Mouse (Mus musculus): ENCODE measurements around the gene Fem1b. TPM values are rescaled to one million over a fixed set of nuclear protein-coding genes. Genes with fewer than 3 reads are reported as not detected.
"Not testable (repeated sequence)": the region's sequence is repeated elsewhere in the genome, so short reads cannot be mapped to it uniquely, and the experiment has no call there.

The Fem1b gene
- polyA plus RNA-seq, 1 experiment from 2014 or later, result 17.1 TPM

DNA sequence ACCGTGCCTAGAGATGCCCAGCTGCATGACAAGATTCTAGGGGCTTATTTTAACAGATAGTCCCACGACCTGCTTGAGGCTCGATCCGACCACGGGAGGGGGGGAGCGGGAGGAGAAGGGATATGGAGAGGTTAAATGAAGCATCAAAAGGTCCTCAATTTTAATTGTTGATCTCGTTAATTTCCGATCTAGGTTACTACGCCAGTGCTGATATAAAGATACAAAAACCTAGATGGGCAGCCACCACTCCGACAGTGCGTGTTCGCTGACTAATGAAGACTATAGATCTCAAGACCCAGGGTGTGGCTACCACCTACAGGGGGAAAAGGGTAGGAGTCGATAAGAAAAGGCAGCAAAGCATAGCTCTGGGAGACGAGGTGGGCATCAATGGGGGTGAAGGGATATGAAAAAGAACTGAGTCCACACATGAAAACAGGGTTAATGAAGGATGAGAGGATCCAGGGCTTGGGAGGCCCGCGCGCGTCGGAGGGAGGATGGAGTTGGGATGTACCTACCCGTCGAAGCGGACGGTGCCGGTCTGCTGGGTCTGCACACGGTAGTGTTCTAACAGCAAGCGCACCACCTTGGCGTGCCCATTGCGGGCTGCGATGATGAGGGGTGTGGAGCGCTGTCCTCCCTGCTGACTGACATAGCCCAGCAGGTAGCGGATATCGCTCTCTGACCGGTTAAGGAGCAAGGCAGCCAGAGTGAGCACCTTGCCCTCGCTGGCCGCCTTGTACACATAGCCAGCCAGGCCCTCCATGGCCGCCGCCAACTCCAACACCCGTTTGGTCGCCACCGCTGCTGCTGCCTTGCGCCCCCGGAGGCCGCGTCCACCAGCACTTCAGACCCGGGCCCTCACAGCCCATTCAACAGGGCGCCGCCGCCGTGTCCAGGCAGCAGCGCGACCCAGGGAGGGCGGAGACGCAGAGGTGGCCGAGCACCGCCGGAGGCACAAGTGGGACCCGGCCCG is 905 bp downstream of the Fem1b start:
- Histone ChIP-seq H3K4me1 (peaks cover 24% of the 10 kb centered on the region), H3K27ac (peak overlapping the region; percentile 97), H3K4me2 (peak overlapping the region; percentile 87), H3K36me3 (no peaks in the 10 kb centered on the region), H3K27me3 (replicated peaks) (no peaks in the 10 kb centered on the region), H3K4me3 (replicated peaks) (peak overlapping the region; percentile 94), H3K9me3 (no peaks in the 10 kb centered on the region), H3K9ac (peak overlapping the region; percentile 95)
- WGBS, result under 1% methylated on average over 58 of the region's 58 CpGs
- ATAC-seq (ENCODE audit: insufficient read depth, low FRiP score, low read depth), result peak; percentile 48

- H3K27me3 ChIP-seq (replicated peaks), result no peaks in the 10 kb centered on the region
- peaks cover 24% of the 10 kb centered on the region for H3K4me1 ChIP-seq
- H3K27ac ChIP-seq, result no peak overlapping the region
- no peak for ATAC-seq (ENCODE audit: insufficient read depth, low FRiP score, low read depth)
- peak overlapping the region; percentile 94 for H3K4me3 ChIP-seq (replicated peaks)
- no peaks in the 10 kb centered on the region for H3K9me3 ChIP-seq
- WGBS, result 15% methylated on average over 8 of the region's 8 CpGs
- H3K36me3 ChIP-seq, result no peaks in the 10 kb centered on the region
- peak overlapping the region; percentile 87 for H3K4me2 ChIP-seq
- H3K9ac ChIP-seq, result peak overlapping the region; percentile 95; the same call in 1 of the 2 replicates
Observed at GRCm38 (mm10) chr9:62810095-62810494, 1.6 kb downstream of the Fem1b start.

GRCm38 (mm10) chr9:62799218-62799617 is 12.5 kb downstream of the Fem1b start:
- 81% methylated on average over 2 of the region's 2 CpGs for WGBS
- not testable (repeated sequence) for H3K4me2 ChIP-seq; H3K27ac ChIP-seq; H3K9ac ChIP-seq; H3K4me1 ChIP-seq; H3K27me3 ChIP-seq (replicated peaks); H3K4me3 ChIP-seq (replicated peaks); ATAC-seq (ENCODE audit: insufficient read depth, low FRiP score, low read depth); H3K9me3 ChIP-seq
- H3K36me3 ChIP-seq, result peaks cover 19% of the 10 kb centered on the region; the same call in 1 of the 2 replicates

DNA sequence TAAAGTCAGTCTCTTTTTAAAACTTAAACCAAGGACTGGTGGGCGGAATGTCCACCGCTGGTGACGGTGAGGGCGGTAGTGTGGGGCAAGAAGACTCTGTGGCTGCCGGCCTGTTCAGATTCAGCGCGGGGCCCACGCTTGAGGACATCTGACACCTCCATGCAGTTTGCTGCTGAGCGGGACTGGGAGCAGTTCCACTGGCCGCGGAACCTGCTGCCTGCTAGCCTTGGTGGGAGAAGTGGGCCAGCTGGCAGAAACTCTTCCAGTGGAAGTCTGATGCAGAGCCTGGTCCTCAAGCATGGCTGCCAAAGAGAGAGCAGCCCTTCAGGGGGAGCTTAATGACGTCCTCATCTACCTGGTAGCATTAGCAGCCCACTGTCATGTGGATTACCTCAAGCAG is 21.9 kb downstream of the Fem1b start:
- no peak overlapping the region for H3K4me2 ChIP-seq
- no peak overlapping the region for H3K4me3 ChIP-seq (replicated peaks)
- no peaks in the 10 kb centered on the region for H3K27me3 ChIP-seq (replicated peaks)
- no peak overlapping the region for H3K27ac ChIP-seq
- no peaks in the 10 kb centered on the region for H3K4me1 ChIP-seq
- H3K9me3 ChIP-seq, result no peaks in the 10 kb centered on the region
- H3K9ac ChIP-seq, result no peak overlapping the region
- WGBS, result 90% methylated on average over 12 of the region's 12 CpGs
- no peak for ATAC-seq (ENCODE audit: insufficient read depth, low FRiP score, low read depth)
- H3K36me3 ChIP-seq, result 0 out of 2 replicates have a peak, but pooled peaks cover 5% of the 10 kb centered on the region

- no peak for ATAC-seq (ENCODE audit: insufficient read depth, low FRiP score, low read depth)
- H3K36me3 ChIP-seq, result no peaks in the 10 kb centered on the region
- 77% methylated on average over 5 of the region's 5 CpGs for WGBS
Observed at GRCm38 (mm10) chr9:62786721-62787120, 25.0 kb downstream of the Fem1b start.

GRCm38 (mm10) chr9:62784233-62784632 is 27.5 kb downstream of the Fem1b start:
- Histone ChIP-seq H3K27ac (no peak overlapping the region), H3K36me3 (no peaks in the 10 kb centered on the region), H3K27me3 (replicated peaks) (no peaks in the 10 kb centered on the region), H3K4me2 (no peak overlapping the region), H3K4me1 (no peaks in the 10 kb centered on the region), H3K9ac (no peak overlapping the region), H3K9me3 (no peaks in the 10 kb centered on the region), H3K4me3 (replicated peaks) (no peak overlapping the region)
- ATAC-seq (ENCODE audit: insufficient read depth, low FRiP score, low read depth), result no peak
- 78% methylated on average over 2 of the region's 2 CpGs for WGBS

More at GRCm38 (mm10) chr9:62786721-62787120, 25.0 kb downstream of the Fem1b start:
- H3K9ac ChIP-seq, result no peak overlapping the region
- no peak overlapping the region for H3K27ac ChIP-seq
- H3K9me3 ChIP-seq, result no peaks in the 10 kb centered on the region
- no peaks in the 10 kb centered on the region for H3K4me1 ChIP-seq
- no peak overlapping the region for H3K4me2 ChIP-seq
- no peak overlapping the region for H3K4me3 ChIP-seq (replicated peaks)
- no peaks in the 10 kb centered on the region for H3K27me3 ChIP-seq (replicated peaks)

GRCm38 (mm10) chr9:62782976-62783781 is 28.6 kb downstream of the Fem1b start:
- no peak overlapping the region for H3K9ac ChIP-seq
- no peak overlapping the region for H3K27ac ChIP-seq
- 50% methylated on average over 14 of the region's 16 CpGs for WGBS
- no peaks in the 10 kb centered on the region for H3K4me1 ChIP-seq
- peak; percentile 27; the same call in 1 of the 2 replicates for ATAC-seq (ENCODE audit: insufficient read depth, low FRiP score, low read depth)
- no peaks in the 10 kb centered on the region for H3K27me3 ChIP-seq (replicated peaks)
- no peaks in the 10 kb centered on the region for H3K9me3 ChIP-seq
- H3K4me2 ChIP-seq, result no peak overlapping the region
- no peak overlapping the region for H3K4me3 ChIP-seq (replicated peaks)
- H3K36me3 ChIP-seq, result no peaks in the 10 kb centered on the region

DNA sequence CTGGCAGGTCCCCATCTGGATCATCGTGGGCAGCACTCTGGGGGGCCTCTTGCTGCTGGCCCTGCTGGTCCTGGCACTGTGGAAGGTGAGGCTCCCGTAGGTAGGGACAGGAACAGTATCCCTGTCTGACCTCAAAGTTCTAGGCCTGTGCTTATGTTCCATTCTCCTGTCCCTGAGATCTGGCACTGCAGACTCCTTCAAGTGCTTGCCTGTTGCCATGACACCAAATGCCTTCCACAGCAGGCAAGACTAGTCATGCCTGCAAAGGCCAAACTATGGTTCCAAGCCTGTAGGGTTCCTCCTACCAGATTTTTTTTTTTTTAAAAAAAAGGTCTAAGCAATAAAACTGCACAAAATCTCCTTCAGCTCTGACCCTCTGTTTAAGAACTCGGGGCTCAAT is 29.8 kb downstream of the Fem1b start:
- no peaks in the 10 kb centered on the region for H3K27me3 ChIP-seq (replicated peaks)
- 0 out of 2 replicates have a peak, but pooled peaks cover 3% of the 10 kb centered on the region for H3K4me1 ChIP-seq
- 66% methylated on average over 3 of the region's 3 CpGs for WGBS
- no peak overlapping the region for H3K4me2 ChIP-seq
- ATAC-seq (ENCODE audit: insufficient read depth, low FRiP score, low read depth), result no peak
- no peaks in the 10 kb centered on the region for H3K36me3 ChIP-seq
- H3K4me3 ChIP-seq (replicated peaks), result no peak overlapping the region
- H3K9me3 ChIP-seq, result no peaks in the 10 kb centered on the region
- no peak overlapping the region for H3K27ac ChIP-seq
- H3K9ac ChIP-seq, result no peak overlapping the region

DNA sequence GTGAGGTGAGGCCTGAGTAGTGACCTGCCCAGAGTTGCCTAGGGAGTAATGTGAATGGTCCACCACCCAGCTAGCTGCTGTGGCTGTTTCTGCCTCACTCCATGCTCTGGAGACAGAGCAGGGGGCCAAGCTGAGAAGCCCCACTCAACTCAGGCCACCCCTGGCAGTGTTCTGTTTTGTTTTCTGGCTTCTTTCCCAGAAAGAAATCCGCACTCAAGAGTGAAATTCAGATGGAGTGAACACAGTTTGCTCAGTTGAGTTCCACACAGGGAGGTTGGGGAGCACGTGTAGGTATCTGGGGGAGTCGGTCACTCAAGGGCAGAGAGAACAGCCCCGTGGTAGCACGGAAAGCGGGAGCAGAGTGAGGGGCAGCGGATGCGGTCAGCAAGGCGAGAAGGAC is 33.0 kb downstream of the Fem1b start:
- Histone ChIP-seq H3K4me2 (no peak overlapping the region), H3K27ac (0 out of 2 replicates have a peak overlapping the region, but pooled peaks have one; percentile 23), H3K4me1 (0 out of 2 replicates have a peak, but pooled peaks cover 3% of the 10 kb centered on the region), H3K9me3 (no peaks in the 10 kb centered on the region), H3K36me3 (no peaks in the 10 kb centered on the region), H3K9ac (no peak overlapping the region), H3K27me3 (replicated peaks) (no peaks in the 10 kb centered on the region), H3K4me3 (replicated peaks) (no peak overlapping the region)
- ATAC-seq (ENCODE audit: insufficient read depth, low FRiP score, low read depth), result no peak
- 73% methylated on average over 9 of the region's 9 CpGs for WGBS

DNA sequence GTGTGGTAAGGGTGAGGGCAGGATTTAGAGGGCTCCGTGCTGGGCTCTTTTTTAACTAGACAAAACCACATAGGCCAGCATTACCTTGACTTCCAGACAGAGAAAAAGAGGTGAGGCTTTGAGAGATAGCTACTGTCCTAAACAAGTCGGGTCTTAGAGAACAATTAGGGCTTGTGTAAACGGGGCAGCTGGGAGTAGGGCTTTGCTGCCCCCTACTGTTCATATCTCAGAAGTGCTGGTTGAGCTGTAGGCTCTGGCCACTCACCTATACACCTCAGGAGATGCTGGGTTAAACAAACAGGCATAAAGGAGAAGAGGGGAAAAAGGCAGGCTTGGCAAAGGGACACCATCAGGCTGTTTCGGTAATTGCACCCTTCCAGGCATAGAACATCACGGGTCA is 34.3 kb downstream of the Fem1b start:
- peak; percentile 55; the same call in 1 of the 2 replicates for ATAC-seq (ENCODE audit: insufficient read depth, low FRiP score, low read depth)
- Histone ChIP-seq H3K9ac (no peak overlapping the region), H3K9me3 (no peaks in the 10 kb centered on the region), H3K27me3 (replicated peaks) (no peaks in the 10 kb centered on the region), H3K4me3 (replicated peaks) (no peak overlapping the region), H3K36me3 (no peaks in the 10 kb centered on the region), H3K27ac (no peak overlapping the region), H3K4me2 (no peak overlapping the region), H3K4me1 (0 out of 2 replicates have a peak, but pooled peaks cover 3% of the 10 kb centered on the region)
- 4% methylated on average over 5 of the region's 5 CpGs for WGBS

DNA sequence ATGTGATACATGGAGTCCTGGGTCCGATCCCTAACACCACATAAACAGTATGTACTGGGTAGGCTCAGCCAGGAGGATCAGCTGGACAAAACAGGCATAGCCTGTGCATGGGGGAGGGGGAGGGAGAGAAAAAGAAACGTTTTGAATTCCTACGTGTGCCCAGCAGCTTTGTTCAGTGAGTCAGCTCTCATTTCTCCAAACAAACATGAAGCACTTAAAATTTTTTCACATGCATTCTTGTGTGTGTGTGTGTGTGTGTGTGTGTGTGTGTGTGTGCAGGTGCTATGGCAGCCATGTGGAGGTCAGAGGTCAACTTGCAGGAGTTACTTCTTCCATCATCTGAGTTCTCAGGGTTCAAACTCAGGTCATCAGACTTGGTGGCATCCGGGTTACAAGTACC is 36.3 kb downstream of the Fem1b start:
- Histone ChIP-seq H3K27me3 (replicated peaks) (no peaks in the 10 kb centered on the region), H3K4me3 (replicated peaks) (no peak overlapping the region), H3K9ac (no peak overlapping the region), H3K36me3 (no peaks in the 10 kb centered on the region), H3K27ac (no peak overlapping the region), H3K4me2 (no peak overlapping the region), H3K4me1 (0 out of 2 replicates have a peak, but pooled peaks cover 3% of the 10 kb centered on the region), H3K9me3 (no peaks in the 10 kb centered on the region)
- no peak for ATAC-seq (ENCODE audit: insufficient read depth, low FRiP score, low read depth)
- WGBS, result 23% methylated on average over 4 of the region's 4 CpGs

All from stomach, embryonic 15.5 days (tissue).